Mouse (Mus musculus): ENCODE measurements around the gene Prm3. TPM values are rescaled to one million over a fixed set of nuclear protein-coding genes. Genes with fewer than 3 reads are reported as not detected.

The Prm3 gene
- polyA plus RNA-seq, 1 experiment from 2014 or later: not detected

DNA sequence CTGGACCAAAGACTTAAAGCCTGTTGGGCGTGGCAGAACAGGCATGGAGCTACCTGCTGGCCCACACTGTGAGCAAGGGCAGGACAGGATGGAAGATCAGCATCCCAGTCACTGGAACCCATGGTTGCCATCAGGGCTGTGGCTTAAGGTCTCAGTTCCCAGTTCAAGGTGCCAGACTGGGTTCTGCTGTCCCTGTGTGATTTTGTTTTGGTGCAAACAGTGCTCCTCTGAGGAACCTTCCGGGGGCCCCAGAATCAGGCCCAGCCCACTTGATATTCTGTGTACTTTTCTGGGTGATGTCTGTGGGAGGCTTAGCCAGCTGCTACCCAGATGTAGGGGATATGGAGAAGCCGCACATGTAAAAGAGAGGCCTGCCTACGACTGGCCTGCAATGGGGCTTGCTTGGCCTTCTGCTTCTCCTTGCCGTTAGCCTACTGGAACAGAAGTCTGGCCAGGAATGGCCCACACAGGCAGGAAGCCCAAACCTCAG is 10.0 kb downstream of the Prm3 start:
- 86% methylated on average over 5 of the region's 5 CpGs for WGBS
- Histone ChIP-seq H3K27ac (ENCODE audit: low read length) (no peak overlapping the region), H3K27me3 (replicated peaks; ENCODE audit: control insufficient read depth, insufficient read depth, low read length) (peaks cover 14% of the 10 kb centered on the region), H3K4me1 (replicated peaks; ENCODE audit: control insufficient read depth, insufficient read depth, low read length) (peaks cover 11% of the 10 kb centered on the region), H3K9ac (replicated peaks; ENCODE audit: low read depth, low read length) (no peak overlapping the region), H3K4me3 (replicated peaks; ENCODE audit: low read length) (no peak overlapping the region), H3K36me3 (ENCODE audit: control insufficient read depth, insufficient read depth) (no peaks in the 10 kb centered on the region), H3K4me2 (ENCODE audit: low read length) (no peak overlapping the region), H3K9me3 (ENCODE audit: control insufficient read depth, low read length) (no peaks in the 10 kb centered on the region)
- no peak for ATAC-seq

DNA sequence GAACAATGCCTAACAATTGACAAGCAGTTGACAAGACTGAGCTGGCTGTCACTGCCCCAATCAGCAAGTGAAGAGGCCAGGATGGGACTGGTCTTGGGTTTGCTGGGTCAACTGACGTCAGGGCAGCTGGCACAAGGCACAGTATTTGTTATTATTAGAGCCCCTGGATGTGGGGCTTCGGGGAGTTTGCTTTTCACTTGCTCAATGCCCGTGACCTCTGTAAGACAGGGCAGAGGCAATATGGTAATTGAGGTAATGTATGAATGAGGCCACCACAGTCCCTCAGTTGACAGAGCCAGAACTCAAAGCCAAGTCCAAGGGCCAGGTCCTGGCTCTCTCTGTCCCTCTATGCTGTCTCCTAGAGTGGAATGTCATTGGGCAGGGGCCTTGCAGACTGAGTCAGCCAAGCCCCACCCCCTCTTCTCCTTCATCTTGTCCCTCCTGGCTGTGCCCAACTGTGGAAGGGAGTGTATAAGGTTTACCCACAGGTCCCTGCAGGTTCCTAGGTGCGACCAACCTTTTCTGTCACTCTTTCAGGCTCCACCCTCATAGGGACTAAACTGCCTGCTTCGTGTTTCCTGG is 13.0 kb downstream of the Prm3 start:
- no peak overlapping the region for H3K4me2 ChIP-seq (ENCODE audit: low read length)
- no peak for ATAC-seq
- no peaks in the 10 kb centered on the region for H3K27me3 ChIP-seq (replicated peaks; ENCODE audit: control insufficient read depth, insufficient read depth, low read length)
- H3K9me3 ChIP-seq (ENCODE audit: control insufficient read depth, low read length): no peaks in the 10 kb centered on the region
- H3K36me3 ChIP-seq (ENCODE audit: control insufficient read depth, insufficient read depth): no peaks in the 10 kb centered on the region
- H3K9ac ChIP-seq (replicated peaks; ENCODE audit: low read depth, low read length): no peak overlapping the region
- no peaks in the 10 kb centered on the region for H3K4me1 ChIP-seq (replicated peaks; ENCODE audit: control insufficient read depth, insufficient read depth, low read length)
- H3K4me3 ChIP-seq (replicated peaks; ENCODE audit: low read length): no peak overlapping the region
- WGBS: 80% methylated on average over 5 of the region's 5 CpGs
- no peak overlapping the region for H3K27ac ChIP-seq (ENCODE audit: low read length)

GRCm38 (mm10) chr16:10776322-10776721 is 14.4 kb downstream of the Prm3 start:
- WGBS: 70% methylated on average over 7 of the region's 7 CpGs
- H3K36me3 ChIP-seq (ENCODE audit: control insufficient read depth, insufficient read depth): no peaks in the 10 kb centered on the region
- H3K9ac ChIP-seq (replicated peaks; ENCODE audit: low read depth, low read length): no peak overlapping the region
- no peak for ATAC-seq
- no peaks in the 10 kb centered on the region for H3K27me3 ChIP-seq (replicated peaks; ENCODE audit: control insufficient read depth, insufficient read depth, low read length)
- H3K4me1 ChIP-seq (replicated peaks; ENCODE audit: control insufficient read depth, insufficient read depth, low read length): no peaks in the 10 kb centered on the region
- H3K4me3 ChIP-seq (replicated peaks; ENCODE audit: low read length): no peak overlapping the region
- H3K27ac ChIP-seq (ENCODE audit: low read length): no peak overlapping the region
- no peaks in the 10 kb centered on the region for H3K9me3 ChIP-seq (ENCODE audit: control insufficient read depth, low read length)
- no peak overlapping the region for H3K4me2 ChIP-seq (ENCODE audit: low read length)

- Histone ChIP-seq H3K36me3 (ENCODE audit: control insufficient read depth, insufficient read depth) (no peaks in the 10 kb centered on the region), H3K27ac (ENCODE audit: low read length) (no peak overlapping the region), H3K9me3 (ENCODE audit: control insufficient read depth, low read length) (no peaks in the 10 kb centered on the region), H3K4me2 (ENCODE audit: low read length) (no peak overlapping the region), H3K4me1 (replicated peaks; ENCODE audit: control insufficient read depth, insufficient read depth, low read length) (no peaks in the 10 kb centered on the region), H3K9ac (replicated peaks; ENCODE audit: low read depth, low read length) (no peak overlapping the region), H3K4me3 (replicated peaks; ENCODE audit: low read length) (no peak overlapping the region), H3K27me3 (replicated peaks; ENCODE audit: control insufficient read depth, insufficient read depth, low read length) (no peaks in the 10 kb centered on the region)
- ATAC-seq: no peak
- 68% methylated on average over 4 of the region's 4 CpGs for WGBS
These were observed 16.0 kb downstream of the Prm3 start for GRCm38 (mm10) chr16:10774726-10775125.

DNA sequence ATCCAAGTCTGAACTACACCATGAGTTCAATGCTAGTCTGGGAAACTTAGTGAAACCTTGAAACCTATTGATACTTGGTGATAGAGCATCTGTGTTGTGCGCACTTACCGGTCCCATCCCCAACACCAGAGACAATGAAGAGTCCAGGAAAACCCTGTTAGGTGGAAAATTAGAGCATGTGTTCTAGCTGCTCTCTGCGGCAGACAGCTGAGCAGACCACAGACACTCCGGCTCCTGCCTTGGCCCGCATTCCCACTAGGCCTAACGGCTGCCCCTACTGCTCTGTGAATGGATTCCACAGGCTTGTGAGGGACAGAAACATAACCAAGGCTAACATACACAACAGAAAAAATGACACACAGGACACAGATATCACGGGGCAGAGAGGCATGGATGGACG is 17.2 kb downstream of the Prm3 start:
- Histone ChIP-seq H3K9ac (replicated peaks; ENCODE audit: low read depth, low read length) (no peak overlapping the region), H3K4me2 (ENCODE audit: low read length) (no peak overlapping the region), H3K27ac (ENCODE audit: low read length) (no peak overlapping the region), H3K4me1 (replicated peaks; ENCODE audit: control insufficient read depth, insufficient read depth, low read length) (no peaks in the 10 kb centered on the region), H3K27me3 (replicated peaks; ENCODE audit: control insufficient read depth, insufficient read depth, low read length) (no peaks in the 10 kb centered on the region), H3K36me3 (ENCODE audit: control insufficient read depth, insufficient read depth) (no peaks in the 10 kb centered on the region), H3K9me3 (ENCODE audit: control insufficient read depth, low read length) (no peaks in the 10 kb centered on the region), H3K4me3 (replicated peaks; ENCODE audit: low read length) (no peak overlapping the region)
- WGBS: 91% methylated on average over 8 of the region's 8 CpGs
- ATAC-seq: no peak

GRCm38 (mm10) chr16:10771769-10772510 is 18.8 kb downstream of the Prm3 start:
- H3K27me3 ChIP-seq (replicated peaks; ENCODE audit: control insufficient read depth, insufficient read depth, low read length): no peaks in the 10 kb centered on the region
- ATAC-seq: no peak
- H3K27ac ChIP-seq (ENCODE audit: low read length): no peak overlapping the region
- no peak overlapping the region for H3K4me2 ChIP-seq (ENCODE audit: low read length)
- 75% methylated on average over 19 of the region's 19 CpGs for WGBS
- H3K4me3 ChIP-seq (replicated peaks; ENCODE audit: low read length): no peak overlapping the region
- H3K4me1 ChIP-seq (replicated peaks; ENCODE audit: control insufficient read depth, insufficient read depth, low read length): no peaks in the 10 kb centered on the region
- H3K36me3 ChIP-seq (ENCODE audit: control insufficient read depth, insufficient read depth): no peaks in the 10 kb centered on the region
- no peaks in the 10 kb centered on the region for H3K9me3 ChIP-seq (ENCODE audit: control insufficient read depth, low read length)
- H3K9ac ChIP-seq (replicated peaks; ENCODE audit: low read depth, low read length): no peak overlapping the region

- no peak for ATAC-seq
- 48% methylated on average over 4 of the region's 4 CpGs for WGBS
These were observed 20.0 kb downstream of the Prm3 start for GRCm38 (mm10) chr16:10770531-10771325.

DNA sequence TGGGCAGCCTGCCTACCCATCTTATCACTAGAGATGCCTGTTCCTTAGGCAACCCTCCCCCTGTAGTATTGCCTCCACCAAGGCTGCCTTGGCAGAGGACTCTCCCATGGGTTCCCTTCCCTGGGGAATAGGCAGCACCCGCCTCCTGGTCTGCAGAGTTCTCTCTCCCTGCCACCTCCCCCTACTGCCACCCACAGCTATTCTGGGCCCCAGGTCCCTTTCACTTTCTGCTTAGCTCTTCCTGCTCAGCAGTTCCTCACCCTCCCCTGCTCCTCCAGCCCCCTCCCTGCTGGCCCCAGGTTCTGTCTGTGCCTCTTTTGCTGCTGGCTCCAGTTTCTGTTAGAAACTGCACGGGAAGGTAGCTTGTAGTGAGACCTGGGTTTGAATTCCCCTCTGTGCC is 21.1 kb downstream of the Prm3 start:
- Histone ChIP-seq H3K4me2 (ENCODE audit: low read length) (no peak overlapping the region), H3K9ac (replicated peaks; ENCODE audit: low read depth, low read length) (no peak overlapping the region), H3K27me3 (replicated peaks; ENCODE audit: control insufficient read depth, insufficient read depth, low read length) (no peaks in the 10 kb centered on the region), H3K4me1 (replicated peaks; ENCODE audit: control insufficient read depth, insufficient read depth, low read length) (no peaks in the 10 kb centered on the region), H3K4me3 (replicated peaks; ENCODE audit: low read length) (no peak overlapping the region), H3K36me3 (ENCODE audit: control insufficient read depth, insufficient read depth) (no peaks in the 10 kb centered on the region), H3K9me3 (ENCODE audit: control insufficient read depth, low read length) (no peaks in the 10 kb centered on the region), H3K27ac (ENCODE audit: low read length) (no peak overlapping the region)
- ATAC-seq: no peak
- 46% methylated on average over 2 of the region's 2 CpGs for WGBS

More at GRCm38 (mm10) chr16:10770531-10771325, 20.0 kb downstream of the Prm3 start:
- no peak overlapping the region for H3K9ac ChIP-seq (replicated peaks; ENCODE audit: low read depth, low read length)
- H3K27me3 ChIP-seq (replicated peaks; ENCODE audit: control insufficient read depth, insufficient read depth, low read length): no peaks in the 10 kb centered on the region
- H3K4me3 ChIP-seq (replicated peaks; ENCODE audit: low read length): no peak overlapping the region
- H3K36me3 ChIP-seq (ENCODE audit: control insufficient read depth, insufficient read depth): no peaks in the 10 kb centered on the region
- H3K9me3 ChIP-seq (ENCODE audit: control insufficient read depth, low read length): no peaks in the 10 kb centered on the region
- H3K4me1 ChIP-seq (replicated peaks; ENCODE audit: control insufficient read depth, insufficient read depth, low read length): no peaks in the 10 kb centered on the region
- no peak overlapping the region for H3K4me2 ChIP-seq (ENCODE audit: low read length)
- H3K27ac ChIP-seq (ENCODE audit: low read length): no peak overlapping the region

- WGBS: 69% methylated on average over 9 of the region's 9 CpGs
These were observed 21.9 kb downstream of the Prm3 start for GRCm38 (mm10) chr16:10768821-10769220.

More at GRCm38 (mm10) chr16:10768821-10769220, 21.9 kb downstream of the Prm3 start:
- H3K4me1 ChIP-seq (replicated peaks; ENCODE audit: control insufficient read depth, insufficient read depth, low read length): no peaks in the 10 kb centered on the region
- H3K4me2 ChIP-seq (ENCODE audit: low read length): no peak overlapping the region
- no peak for ATAC-seq
- no peak overlapping the region for H3K4me3 ChIP-seq (replicated peaks; ENCODE audit: low read length)
- no peaks in the 10 kb centered on the region for H3K27me3 ChIP-seq (replicated peaks; ENCODE audit: control insufficient read depth, insufficient read depth, low read length)
- H3K27ac ChIP-seq (ENCODE audit: low read length): no peak overlapping the region
- H3K36me3 ChIP-seq (ENCODE audit: control insufficient read depth, insufficient read depth): no peaks in the 10 kb centered on the region
- H3K9ac ChIP-seq (replicated peaks; ENCODE audit: low read depth, low read length): no peak overlapping the region
- H3K9me3 ChIP-seq (ENCODE audit: control insufficient read depth, low read length): no peaks in the 10 kb centered on the region

Measured in forebrain, embryonic 16.5 days (tissue).